Mouse (Mus musculus): Measurements from ENCODE around the gene Adgrf4. TPM values are rescaled to one million over a fixed set of nuclear protein-coding genes. Genes with fewer than 3 reads are reported as not detected.

The Adgrf4 gene
- polyA plus RNA-seq (2012; rRNA removed), result 0.01 and 0.02 TPM in 2 replicates

GRCm38 (mm10) chr17:42692136-42692535, at the start of gene Adgrf4:
Adgrf4 (minus strand) TSS chr17:42692284.

GRCm38 (mm10) chr17:42741801-42742217, 49.7 kb upstream of the Adgrf4 start, which contains the start of gene Adgrf2:
Adgrf2 (minus strand) TSS chr17:42742179.

GRCm38 (mm10) chr17:42611295-42611694, 80.8 kb downstream of the Adgrf4 start, which contains the start of gene Opn5:
Opn5 (minus strand) TSS chr17:42611395.

Other genes with a start within 250 kb of the Adgrf4 start
- not detected in 2 replicates for gene Opn5, start 80.9 kb downstream of the Adgrf4 start, polyA plus RNA-seq (2012; rRNA removed)
- gene Adgrf2, start 49.9 kb upstream of the Adgrf4 start, polyA plus RNA-seq (2012; rRNA removed), result 0.01 and 0.02 TPM in 2 replicates
- 8.7 and 9.7 TPM in 2 replicates for gene Cd2ap, start 184.4 kb upstream of the Adgrf4 start, polyA plus RNA-seq (2012; rRNA removed)